ENCODE assay signal across 8 mouse cellular contexts in the genomic region with DNA sequence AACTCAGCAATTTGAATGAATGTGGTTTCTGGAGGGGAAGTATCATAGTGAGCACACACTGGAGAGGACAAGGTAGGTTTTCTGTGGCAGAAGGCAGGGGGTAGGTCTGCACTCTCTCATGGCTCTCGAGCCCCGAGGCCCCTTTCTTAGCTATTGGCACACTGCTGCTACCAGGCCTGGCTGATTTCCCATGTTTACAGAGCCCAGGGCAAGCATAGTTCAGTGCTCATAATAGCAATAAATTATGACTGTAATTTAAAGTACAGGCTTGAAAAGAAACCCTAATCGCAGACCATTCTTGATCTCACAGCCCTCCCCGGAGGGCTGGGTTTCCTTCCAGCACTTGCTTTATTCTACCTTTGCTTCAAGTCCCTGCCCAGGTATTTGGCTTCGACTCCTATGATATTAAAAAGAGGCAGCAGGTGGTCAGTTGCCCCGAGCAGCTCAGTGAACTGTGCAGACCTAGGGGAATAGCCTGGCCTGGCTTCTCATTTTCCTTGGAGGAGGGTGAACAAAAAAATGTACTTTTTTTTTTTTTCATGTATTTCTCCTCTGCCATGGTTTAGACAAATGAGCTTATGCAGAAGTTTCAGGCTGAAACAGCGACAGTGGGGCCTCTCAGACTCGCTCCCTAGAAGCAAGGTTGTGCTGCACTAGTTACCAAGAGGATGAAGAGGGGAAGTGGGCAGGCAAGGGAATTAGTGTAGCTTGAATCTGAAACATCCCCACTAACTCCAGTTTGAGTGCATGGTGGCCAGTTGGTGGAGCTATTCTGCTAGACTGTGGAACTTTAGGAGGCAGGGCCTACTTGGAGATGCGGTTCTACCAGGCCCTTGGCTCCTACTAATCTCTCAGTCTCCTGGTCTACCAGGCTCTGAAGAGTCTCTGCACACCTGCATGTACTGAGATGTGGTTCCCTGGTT.
DNase-seq lines count a peak whose midpoint lies in the region; ATAC-seq and TF ChIP-seq lines count a peak whose summit lies in the region.

No protein-coding gene starts in this region.

- H3K4me3 ChIP-seq in liver, postnatal 0 days (ENCODE audit: low read depth, low read length) = no peak overlapping the region
- H3K4me3 ChIP-seq in liver, embryonic 12.5 days = no peak overlapping the region
- no peak overlapping the region for H3K4me3 ChIP-seq in hindbrain, embryonic 14.5 days (replicated peaks; ENCODE audit: low read length)
- H3K4me3 ChIP-seq in lung, embryonic 15.5 days = no peak overlapping the region

- no peak overlapping the region for H3K9ac ChIP-seq in liver, postnatal 0 days (replicated peaks)
- H3K9ac ChIP-seq in liver, embryonic 12.5 days = no peak overlapping the region
- H3K9ac ChIP-seq in hindbrain, embryonic 14.5 days = no peak overlapping the region
- no peak overlapping the region for H3K9ac ChIP-seq in lung, embryonic 15.5 days

- peak; percentile 48 for TF ChIP-seq CTCF in liver, postnatal 0 days (IDR thresholded peaks at IDR 0.05; ENCODE audit: low read depth)

- no peaks in the 10 kb centered on the region for H3K36me3 ChIP-seq in liver, postnatal 0 days (replicated peaks; ENCODE audit: insufficient read depth, low read length)
- no peaks in the 10 kb centered on the region for H3K36me3 ChIP-seq in liver, embryonic 12.5 days
- H3K36me3 ChIP-seq in hindbrain, embryonic 14.5 days (replicated peaks; ENCODE audit: control insufficient read depth, insufficient read depth) = no peaks in the 10 kb centered on the region
- H3K36me3 ChIP-seq in lung, embryonic 15.5 days = no peaks in the 10 kb centered on the region

- H3K4me2 ChIP-seq in liver, postnatal 0 days (ENCODE audit: low read depth, low read length) = no peak overlapping the region
- H3K4me2 ChIP-seq in liver, embryonic 12.5 days = no peak overlapping the region
- H3K4me2 ChIP-seq in hindbrain, embryonic 14.5 days (replicated peaks) = no peak overlapping the region
- H3K4me2 ChIP-seq in lung, embryonic 15.5 days = no peak overlapping the region

- peak; percentile 17 to 65 for DNase-seq in adrenal gland, adult (ENCODE audit: inconsistent age in 2 of 2, low spot score in 1 of 2)
- no peak for DNase-seq in adrenal gland, postnatal 4 days (ENCODE audit: low spot score in 2 of 2)
- DNase-seq in liver, postnatal 0 days = no peak
- DNase-seq in hindbrain, embryonic 14.5 days (ENCODE audit: low spot score) = no peak
- DNase-seq in thymus, postnatal 14 days = peak; percentile 46
- DNase-seq in spleen, adult 12 weeks (ENCODE audit: low spot score) = no peak

- no peaks in the 10 kb centered on the region for H3K27me3 ChIP-seq in liver, postnatal 0 days (ENCODE audit: insufficient read depth, low read length)
- H3K27me3 ChIP-seq in liver, embryonic 12.5 days (replicated peaks) = no peaks in the 10 kb centered on the region
- no peaks in the 10 kb centered on the region for H3K27me3 ChIP-seq in hindbrain, embryonic 14.5 days (ENCODE audit: control insufficient read depth, insufficient read depth, low read length)
- 0 out of 2 replicates have a peak, but pooled peaks cover 4% of the 10 kb centered on the region for H3K27me3 ChIP-seq in lung, embryonic 15.5 days

- TF ChIP-seq EP300 in liver, postnatal 0 days (IDR thresholded peaks at IDR 0.05; ENCODE audit: low read depth) = no peak

- H3K4me1 ChIP-seq in liver, postnatal 0 days (ENCODE audit: insufficient read depth) = no peaks in the 10 kb centered on the region
- peaks cover 6% of the 10 kb centered on the region; the same call in 1 of the 2 replicates for H3K4me1 ChIP-seq in liver, embryonic 12.5 days
- peaks cover 25% of the 10 kb centered on the region for H3K4me1 ChIP-seq in hindbrain, embryonic 14.5 days (replicated peaks; ENCODE audit: control insufficient read depth, insufficient read depth, low read length)
- peaks cover 29% of the 10 kb centered on the region for H3K4me1 ChIP-seq in lung, embryonic 15.5 days

- no peak for ATAC-seq in liver, postnatal 0 days
- ATAC-seq in liver, embryonic 12.5 days = no peak
- ATAC-seq in hindbrain, embryonic 14.5 days (ENCODE audit: low FRiP score) = peak; percentile 69; the same call in 1 of the 2 replicates
- peak; percentile 71 for ATAC-seq in lung, embryonic 15.5 days (ENCODE audit: borderline replicate concordance, extremely low read depth, low FRiP score, low TSS enrichment)

- 48% methylated on average over 9 of the region's 9 CpGs for WGBS in liver, postnatal 0 days (ENCODE audit: insufficient replicate concordance)
- WGBS in liver, embryonic 12.5 days (ENCODE audit: insufficient replicate concordance) = 51% methylated on average over 9 of the region's 9 CpGs
- 48% methylated on average over 9 of the region's 9 CpGs for WGBS in hindbrain, embryonic 14.5 days
- WGBS in lung, embryonic 15.5 days = 34% methylated on average over 9 of the region's 9 CpGs

- no peak overlapping the region for H3K27ac ChIP-seq in liver, postnatal 0 days (ENCODE audit: low read depth)
- H3K27ac ChIP-seq in liver, embryonic 12.5 days = no peak overlapping the region
- H3K27ac ChIP-seq in hindbrain, embryonic 14.5 days = no peak overlapping the region
- H3K27ac ChIP-seq in lung, embryonic 15.5 days = peak overlapping the region; percentile 75

- no peaks in the 10 kb centered on the region for H3K9me3 ChIP-seq in liver, postnatal 0 days (ENCODE audit: low read length)
- H3K9me3 ChIP-seq in liver, embryonic 12.5 days (replicated peaks) = no peaks in the 10 kb centered on the region
- H3K9me3 ChIP-seq in hindbrain, embryonic 14.5 days (ENCODE audit: control insufficient read depth, low read length) = no peaks in the 10 kb centered on the region
- H3K9me3 ChIP-seq in lung, embryonic 15.5 days = no peaks in the 10 kb centered on the region

Comparison
In these comparisons a context has a peak if more than half of its experiments do, and no peak if none do; other contexts are left out.
1. DNase-seq: peak in adrenal gland, adult (2 of 2) and thymus, postnatal 14 days (single experiment); none in adrenal gland, postnatal 4 days (0 of 2), liver, postnatal 0 days (single experiment), hindbrain, embryonic 14.5 days (single experiment) and spleen, adult 12 weeks (single experiment).
2. ATAC-seq: peak in hindbrain, embryonic 14.5 days (single experiment) and lung, embryonic 15.5 days (single experiment); none in liver, postnatal 0 days (single experiment) and liver, embryonic 12.5 days (single experiment).